Mouse (Mus musculus) stomach, postnatal 0 days (tissue): ENCODE data around the gene Nenf. TPM values are rescaled to one million over a fixed set of nuclear protein-coding genes. Genes with fewer than 3 reads are reported as not detected.

Experiments used
- ATAC-seq: fragments of 200-750 bp; cut with Nextera tagmentation; 2 replicates; pipeline ENCODE4 v1.8.0; 2017; ENCODE audit not compliant: low FRiP score, low TSS enrichment
- DNase-seq: peaks from one replicate; pipeline ENCODE4 v3.0.0-alpha.2; 2016; ENCODE audit warnings: low spot score
- H3K27ac ChIP-seq: fragments of 300-500 bp; sonication (generic); replicated peaks from 2 replicates; pipeline ENCODE4 v1.5.1; 2014; ENCODE audit warnings: mild to moderate bottlenecking, control low read depth
- H3K27me3 ChIP-seq: fragments of 300-500 bp; sonication (generic); 2 replicates; pipeline ENCODE4 v1.6.1; 2014; ENCODE audit warnings: low read length; ENCODE audit not compliant: control insufficient read depth, insufficient read depth
- H3K36me3 ChIP-seq: fragments of 300-500 bp; sonication (generic); 2 replicates; pipeline ENCODE4 v1.6.1; 2014; ENCODE audit warnings: low read length, mixed read lengths; ENCODE audit not compliant: control insufficient read depth, insufficient read depth
- H3K4me1 ChIP-seq: fragments of 300-500 bp; sonication (generic); replicated peaks from 2 replicates; pipeline ENCODE4 v1.6.1; 2014; ENCODE audit warnings: antibody characterized with exemption; ENCODE audit not compliant: control insufficient read depth, insufficient read depth
- H3K4me2 ChIP-seq: fragments of 300-500 bp; sonication (generic); replicated peaks from 2 replicates; pipeline ENCODE4 v1.6.1; 2014; ENCODE audit warnings: low read depth, mild to moderate bottlenecking, control low read depth, moderate library complexity
- H3K4me3 ChIP-seq: fragments of 300-500 bp; sonication (generic); 2 replicates; pipeline ENCODE4 v1.5.1; 2014; ENCODE audit warnings: low read depth, low read length, control low read depth
- H3K9ac ChIP-seq: fragments of 300-500 bp; sonication (generic); 2 replicates; pipeline ENCODE4 v1.6.1; 2014; ENCODE audit warnings: mild to moderate bottlenecking, low read length, control low read depth, mixed read lengths
- H3K9me3 ChIP-seq: fragments of 300-500 bp; sonication (generic); 2 replicates; pipeline ENCODE4 v1.6.1; 2016; ENCODE audit warnings: low read length; ENCODE audit not compliant: control insufficient read depth
- CTCF ChIP-seq: IDR thresholded peaks from 2 replicates; pipeline ENCODE4 v1.5.1; 2016; ENCODE audit warnings: antibody characterized with exemption, low read depth, mild to moderate bottlenecking, moderate library complexity
- EP300 ChIP-seq: optimal IDR thresholded peaks from 2 replicates; pipeline ENCODE3; 2016; ENCODE audit warnings: antibody characterized with exemption
- WGBS: fragments of 180-500 bp; shearing (Covaris S2); extraction: QIAGEN DNeasy Blood & Tissue Kit; methylation state at CpG from one replicate; pipeline ENCODE4 v1.1.7; 2014; 5-methylcytosine and 5-hydroxymethylcytosine counted together
- polyA plus RNA-seq: library from polyadenylated mRNA; unstranded; fragments of >200 nt; fragmentation: Nextera tagmentation; extraction: Ambion mirVana; gene quantifications from 2 replicates; pipeline ENCODE4 v1.2.1, GENCODE M21; 2015

Nenf gene
- polyA plus RNA-seq, 1 experiment from 2014 or later, result 120 TPM

DNA sequence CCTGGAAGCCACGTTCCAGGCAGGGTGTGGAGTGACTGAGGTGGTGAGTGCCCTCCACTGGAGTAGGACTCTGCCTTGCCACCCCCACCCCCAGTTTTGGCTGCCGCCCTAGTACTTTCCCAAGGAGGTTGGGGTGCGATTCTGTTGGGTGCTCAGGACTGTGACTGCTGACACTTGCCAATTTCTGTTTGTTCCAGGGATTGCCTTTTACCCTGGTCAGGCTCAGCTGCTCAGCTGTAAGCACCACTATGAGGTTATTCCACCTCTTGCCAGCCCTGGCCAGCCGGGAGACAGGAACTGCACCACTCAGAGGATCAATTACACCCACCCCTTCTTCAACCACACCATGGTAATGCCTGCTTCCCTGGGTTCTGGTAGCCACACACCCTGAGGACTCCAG, 22.5 kb upstream of the Nenf start:
- H3K27me3 ChIP-seq, result no peaks in the 10 kb centered on the region
- H3K27ac ChIP-seq, result no peak overlapping the region
- no peak for TF ChIP-seq EP300
- no peak for TF ChIP-seq CTCF

DNA sequence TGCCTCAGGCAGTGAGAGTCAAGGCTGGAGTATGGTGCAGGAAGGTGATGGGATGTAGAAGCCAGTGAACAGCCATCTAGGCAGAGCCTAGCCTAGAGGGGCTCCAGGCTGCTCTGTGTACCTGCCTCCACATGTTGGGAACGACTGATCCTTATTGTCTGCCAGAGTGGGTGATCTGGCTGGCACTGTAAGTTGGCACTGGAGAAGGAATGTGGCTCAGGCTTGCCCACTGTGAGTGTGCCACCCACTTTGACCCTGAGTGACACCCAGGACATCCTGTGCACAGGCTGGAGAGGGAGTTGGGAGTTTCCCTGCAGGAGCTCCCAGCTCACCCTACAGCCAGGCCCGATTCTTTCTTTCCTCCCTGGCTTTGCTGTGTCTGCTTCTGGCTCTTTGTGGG, 21.9 kb upstream of the Nenf start:
- 84% methylated on average over 2 of the region's 2 CpGs for WGBS
- no peak for TF ChIP-seq EP300
- TF ChIP-seq CTCF, result no peak
- Histone ChIP-seq H3K4me2 (no peak overlapping the region), H3K36me3 (peaks cover 3% of the 10 kb centered on the region; the same call in 1 of the 2 replicates), H3K4me3 (no peak overlapping the region), H3K9me3 (no peaks in the 10 kb centered on the region), H3K4me1 (no peaks in the 10 kb centered on the region), H3K27me3 (no peaks in the 10 kb centered on the region), H3K27ac (no peak overlapping the region), H3K9ac (no peak overlapping the region)
- DNase-seq (no peak), ATAC-seq (no peak)

More for the DNA sequence above, 22.5 kb upstream of the Nenf start:
- WGBS, result 80% methylated on average over 4 of the region's 4 CpGs
- ATAC-seq (no peak), DNase-seq (no peak)
- no peaks in the 10 kb centered on the region for H3K9me3 ChIP-seq
- peaks cover 6% of the 10 kb centered on the region; the same call in 1 of the 2 replicates for H3K36me3 ChIP-seq
- no peaks in the 10 kb centered on the region for H3K4me1 ChIP-seq
- H3K9ac ChIP-seq, result no peak overlapping the region
- H3K4me2 ChIP-seq, result no peak overlapping the region
- H3K4me3 ChIP-seq, result no peak overlapping the region

- 87% methylated on average over 5 of the region's 5 CpGs for WGBS
- ATAC-seq (no peak), DNase-seq (no peak)
- H3K4me2 ChIP-seq, result no peak overlapping the region
- H3K27me3 ChIP-seq, result no peaks in the 10 kb centered on the region
- no peak overlapping the region for H3K27ac ChIP-seq
- TF ChIP-seq CTCF (no peak), EP300 (no peak)
- no peaks in the 10 kb centered on the region for H3K9me3 ChIP-seq
- H3K36me3 ChIP-seq, result 0 out of 2 replicates have a peak, but pooled peaks cover under 1% of the 10 kb centered on the region
- no peak overlapping the region for H3K9ac ChIP-seq
- H3K4me3 ChIP-seq, result no peak overlapping the region
- H3K4me1 ChIP-seq, result no peaks in the 10 kb centered on the region
Observed at GRCm38 (mm10) chr1:191334500-191334899, 16.5 kb upstream of the Nenf start.

GRCm38 (mm10) chr1:191330356-191330755, 12.4 kb upstream of the Nenf start:
- DNase-seq, result no peak
- TF ChIP-seq EP300 (no peak), CTCF (no peak)

GRCm38 (mm10) chr1:191328019-191328441, 10.0 kb upstream of the Nenf start:
- 73% methylated on average over 8 of the region's 8 CpGs for WGBS

More at GRCm38 (mm10) chr1:191330356-191330755, 12.4 kb upstream of the Nenf start:
- Histone ChIP-seq H3K4me3 (no peak overlapping the region), H3K27me3 (no peaks in the 10 kb centered on the region), H3K9ac (no peak overlapping the region), H3K9me3 (no peaks in the 10 kb centered on the region), H3K4me2 (no peak overlapping the region), H3K27ac (no peak overlapping the region), H3K4me1 (peaks cover 4% of the 10 kb centered on the region), H3K36me3 (no peaks in the 10 kb centered on the region)
- WGBS, result 82% methylated on average over 4 of the region's 4 CpGs
- no peak for ATAC-seq

GRCm38 (mm10) chr1:191327258-191327657, 9.3 kb upstream of the Nenf start:
- Histone ChIP-seq H3K36me3 (no peaks in the 10 kb centered on the region), H3K9ac (no peak overlapping the region), H3K27ac (no peak overlapping the region), H3K9me3 (no peaks in the 10 kb centered on the region), H3K4me3 (no peak overlapping the region), H3K4me2 (peak overlapping the region; percentile 93), H3K4me1 (peaks cover 4% of the 10 kb centered on the region), H3K27me3 (no peaks in the 10 kb centered on the region)
- 80% methylated on average over 8 of the region's 8 CpGs for WGBS
- no peak for ATAC-seq
- no peak for DNase-seq
- TF ChIP-seq CTCF (no peak), EP300 (no peak)

More at GRCm38 (mm10) chr1:191328019-191328441, 10.0 kb upstream of the Nenf start:
- no peak for TF ChIP-seq EP300
- TF ChIP-seq CTCF, result no peak
- no peak overlapping the region for H3K9ac ChIP-seq
- H3K4me2 ChIP-seq, result no peak overlapping the region
- H3K4me3 ChIP-seq, result no peak overlapping the region
- no peaks in the 10 kb centered on the region for H3K27me3 ChIP-seq
- DNase-seq, result peak; percentile 62
- H3K4me1 ChIP-seq, result peaks cover 4% of the 10 kb centered on the region
- H3K9me3 ChIP-seq, result no peaks in the 10 kb centered on the region
- no peak overlapping the region for H3K27ac ChIP-seq
- peak; percentile 13; the same call in 1 of the 2 replicates for ATAC-seq
- H3K36me3 ChIP-seq, result no peaks in the 10 kb centered on the region
